Mouse (Mus musculus) ES-CJ7 (cell line): ENCODE measurements around the gene Slc45a2.
A peak's percentile ranks its signal among the peaks of the same experiment; 100 is the strongest.
"Not testable (repeated sequence)": the region's sequence is repeated elsewhere in the genome, so short reads cannot be mapped to it uniquely, and the experiment has no call there.

Source experiments
- DNase-seq: peaks from one replicate; pipeline ENCODE4 v3.0.0; 2011; ENCODE audit warnings: low read depth, low spot score

Slc45a2 gene

DNA sequence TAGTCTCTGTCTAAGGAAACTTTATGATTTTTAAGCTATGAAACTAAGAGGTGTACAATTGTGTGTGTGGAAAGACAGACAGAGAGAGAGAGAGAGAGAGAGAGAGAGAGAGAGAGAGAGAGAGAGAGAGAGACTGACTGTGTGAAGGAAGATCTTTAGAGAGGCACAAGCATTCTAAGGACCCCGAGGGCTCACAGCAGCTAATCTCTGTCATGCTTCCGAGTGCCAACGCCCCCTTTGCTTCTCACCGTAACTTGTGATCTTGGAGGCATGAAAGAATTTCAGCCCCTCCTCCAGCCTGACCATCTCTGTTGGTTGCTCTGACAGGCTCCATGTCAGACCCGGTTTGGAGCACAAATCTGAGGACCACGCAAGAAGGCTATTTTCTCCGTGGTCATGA, at the start of gene Slc45a2:
Gene Slc45a2 (plus strand): TSS at position 301 of the 400 bp plus-strand sequence.
- no peak for DNase-seq

DNA sequence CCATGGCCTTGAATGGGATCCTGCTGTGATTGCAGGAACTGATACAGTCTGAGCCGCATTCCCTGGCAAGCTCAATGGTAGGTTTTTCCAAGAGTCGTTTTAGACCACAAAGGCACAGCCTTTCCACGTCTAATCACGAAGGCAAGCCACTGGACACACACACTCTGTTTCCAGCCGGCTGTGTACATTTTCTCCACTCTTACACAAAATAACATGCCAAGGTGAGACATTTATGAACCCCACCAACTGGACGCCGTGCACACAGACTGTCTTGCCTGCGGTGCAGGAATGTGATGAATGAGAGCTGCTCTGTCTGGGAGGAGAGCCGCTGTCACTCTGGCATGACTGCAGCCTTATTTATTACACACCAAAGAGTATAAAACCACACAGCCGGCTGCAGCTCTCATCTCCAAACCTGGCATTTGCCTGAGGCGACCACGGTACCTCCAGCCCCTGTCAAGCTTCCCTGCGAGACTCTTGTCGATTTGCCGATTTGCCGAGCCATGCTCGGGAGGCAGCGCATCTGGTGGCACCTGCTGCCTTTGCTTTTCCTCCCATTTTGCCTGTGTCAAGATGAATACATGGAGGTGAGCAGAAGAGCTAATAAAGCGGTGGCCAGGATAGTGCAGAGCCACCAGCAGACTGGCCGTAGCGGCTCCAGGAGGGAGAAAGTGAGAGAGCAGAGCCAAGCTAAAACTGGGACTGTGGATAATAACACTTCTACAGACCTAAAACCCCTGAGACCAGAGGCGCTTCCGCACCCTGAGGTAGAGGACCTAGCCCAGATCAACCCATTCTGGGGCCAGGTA, 48.4 kb upstream of the Slc45a2 start, which contains the start of gene C1qtnf3:
Gene C1qtnf3 (plus strand): TSS at position 382 of the 809 bp plus-strand sequence.
- DNase-seq, result peak; percentile 21

DNA sequence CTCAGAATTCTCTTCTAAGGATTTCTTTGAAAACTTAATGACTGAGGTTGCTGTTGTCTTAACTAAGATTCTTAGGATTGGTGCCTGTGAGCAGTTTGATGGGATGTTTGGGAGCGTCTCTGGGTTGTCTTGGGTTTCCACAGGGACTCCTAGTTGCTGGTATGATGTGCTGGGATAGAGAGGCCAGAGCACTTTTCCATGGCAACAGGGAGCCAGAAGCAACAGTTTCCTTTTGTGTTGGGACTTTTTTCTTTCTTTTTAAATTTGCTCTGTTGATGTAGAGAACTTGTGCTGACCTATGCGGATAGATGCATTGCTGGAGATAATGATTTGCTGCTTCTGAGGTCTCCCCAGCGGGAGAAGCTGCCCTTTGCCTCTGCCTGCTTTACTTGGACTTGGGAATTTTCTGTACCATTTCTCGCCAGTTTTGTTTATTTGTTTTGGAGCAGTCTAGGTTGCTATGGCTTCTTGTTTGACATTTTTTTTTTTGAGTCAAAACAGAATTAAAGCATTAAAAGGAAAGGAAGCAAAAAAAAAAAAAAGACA, 47.7 kb upstream of the Slc45a2 start:
- DNase-seq, result no peak

DNA sequence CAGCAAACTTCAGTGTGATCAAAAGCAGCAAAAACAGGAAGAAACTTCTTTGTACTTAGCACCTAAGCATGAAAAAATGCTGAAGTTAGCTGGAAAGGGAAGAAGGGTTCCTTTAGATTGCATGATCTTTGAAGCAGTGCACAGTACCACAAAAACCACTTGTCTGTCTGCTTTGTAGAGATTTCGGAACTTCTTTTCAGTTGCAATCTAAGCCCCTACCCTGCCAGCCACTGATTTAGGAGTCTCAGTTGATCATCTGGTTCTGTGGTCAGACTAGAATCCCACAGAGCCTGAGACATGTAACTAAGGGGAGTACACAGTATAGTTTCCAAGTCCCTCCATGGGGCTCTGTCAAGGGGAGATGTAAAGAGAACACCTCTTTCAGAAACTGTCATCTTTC, 47.1 kb upstream of the Slc45a2 start:
- DNase-seq, result no peak

DNA sequence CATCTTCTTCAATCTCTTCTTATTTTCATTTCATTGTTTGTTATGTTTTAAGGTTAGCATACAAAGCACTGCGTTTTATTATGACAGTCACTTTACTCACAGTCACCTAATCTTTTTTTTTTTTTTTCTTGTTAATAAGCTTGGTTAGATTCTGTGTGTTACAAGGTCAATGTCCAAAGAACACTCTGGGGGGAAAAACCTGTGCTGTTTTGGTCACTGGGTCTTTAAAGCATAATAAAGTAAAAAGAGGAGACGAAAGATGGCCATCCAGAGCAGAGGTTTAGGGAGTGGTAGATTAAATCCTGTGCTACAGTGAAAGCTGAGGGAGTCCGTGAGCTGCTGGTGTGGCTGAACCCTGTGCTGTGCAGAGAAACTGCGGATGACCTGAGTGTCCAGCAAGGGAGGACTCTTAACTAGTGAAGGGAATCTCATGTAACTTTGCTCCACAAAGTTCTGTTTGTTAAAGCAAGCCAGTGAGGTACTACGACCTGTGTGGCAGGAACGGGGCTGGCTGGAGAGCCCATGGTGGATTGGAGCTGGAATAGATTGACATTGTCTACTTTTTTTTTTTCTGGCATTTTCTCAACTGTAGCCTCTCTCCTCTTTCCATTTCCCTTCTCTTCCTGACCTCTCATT, 46.0 kb upstream of the Slc45a2 start:
- no peak for DNase-seq

DNA sequence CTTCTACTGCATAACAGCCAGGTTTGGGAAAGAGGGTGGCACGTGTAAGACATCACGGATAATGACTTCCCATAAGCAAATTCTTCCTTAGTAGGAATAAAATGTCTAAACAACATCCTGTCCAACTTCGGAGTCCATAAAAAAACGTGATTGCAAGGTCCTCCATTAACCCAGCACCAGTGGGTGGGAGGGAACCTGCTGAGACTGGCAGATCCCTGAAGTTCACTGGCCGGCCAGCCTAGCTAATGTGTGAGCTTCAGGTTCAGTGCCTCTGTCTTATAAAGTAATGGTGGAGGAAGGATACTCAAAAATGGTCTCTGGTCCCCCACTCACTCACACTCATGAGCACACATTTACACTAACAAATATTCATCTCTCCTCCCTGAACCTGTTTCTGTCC, 45.4 kb upstream of the Slc45a2 start:
- no peak for DNase-seq

DNA sequence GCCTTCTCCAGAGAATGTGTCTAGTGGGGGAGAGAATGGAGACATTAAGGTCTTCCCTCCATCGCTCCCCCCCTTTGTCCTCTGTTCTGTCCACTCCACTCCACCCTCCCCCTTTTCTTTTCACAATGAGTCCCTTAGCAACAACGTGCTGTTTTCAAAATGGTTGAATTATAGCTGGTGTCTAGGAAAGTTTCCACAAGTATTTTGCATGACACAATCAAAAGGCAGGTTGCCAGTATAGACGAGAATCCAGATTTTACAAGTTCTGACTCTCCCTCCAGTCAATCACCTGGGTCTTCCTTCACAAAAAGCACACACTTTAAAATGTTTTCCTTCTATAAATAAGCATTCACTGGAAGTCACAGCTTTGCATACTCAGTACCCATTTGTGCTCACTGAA, 43.8 kb upstream of the Slc45a2 start:
- no peak for DNase-seq

DNA sequence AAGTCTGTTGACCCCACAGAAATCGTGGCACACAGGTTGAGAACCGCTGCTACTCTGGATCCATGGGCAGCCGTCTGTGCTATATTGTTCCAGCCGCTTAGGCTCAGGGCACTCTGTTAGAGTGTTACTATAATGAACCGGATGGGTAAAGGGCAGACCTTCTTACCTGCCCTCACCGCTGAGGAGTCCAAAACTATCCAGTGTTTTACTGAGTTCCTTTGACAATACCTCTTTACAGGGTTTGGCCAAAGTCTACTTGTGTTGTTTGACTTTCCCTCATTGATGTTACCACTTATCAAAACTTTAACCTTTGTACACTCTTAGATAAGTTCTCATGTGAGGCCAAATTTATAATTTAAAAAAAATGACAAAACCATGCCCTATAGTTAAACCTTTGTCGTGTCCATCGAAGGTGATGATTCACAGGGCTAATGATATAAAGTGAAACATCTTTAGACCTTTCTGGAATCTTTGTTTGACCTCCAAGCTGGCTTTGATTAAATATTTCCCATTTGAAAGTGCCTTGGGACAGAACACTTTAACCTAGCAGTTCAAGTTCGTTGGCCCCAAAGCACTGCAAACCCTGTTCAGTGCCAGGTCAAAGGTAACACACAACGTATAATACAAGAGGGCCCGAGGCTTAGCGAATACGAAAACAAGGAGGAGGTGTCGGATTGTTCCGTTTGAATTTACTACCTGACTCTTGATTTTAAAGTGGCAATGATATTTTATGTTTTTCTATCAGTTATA, 41.1 kb upstream of the Slc45a2 start:
- no peak for DNase-seq

DNA sequence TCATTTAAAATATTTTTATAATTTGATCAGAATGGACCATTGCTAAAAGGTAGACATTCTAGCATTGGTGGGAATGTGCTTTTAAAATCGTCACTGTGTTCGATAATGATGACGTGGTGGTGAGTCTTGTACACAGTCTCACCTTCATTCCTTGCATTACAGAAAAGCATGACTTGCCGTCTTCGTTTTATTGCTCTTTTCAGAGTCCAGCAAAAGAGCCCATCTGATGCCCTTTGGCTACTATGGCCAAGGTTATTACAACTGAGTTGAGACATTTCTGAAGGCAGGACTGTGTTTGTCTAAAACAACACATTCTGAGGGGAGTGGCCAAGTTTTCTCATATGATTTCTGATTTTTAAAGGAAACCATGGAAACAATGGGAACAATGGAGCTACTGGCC, 40.3 kb upstream of the Slc45a2 start:
- DNase-seq, result no peak

DNA sequence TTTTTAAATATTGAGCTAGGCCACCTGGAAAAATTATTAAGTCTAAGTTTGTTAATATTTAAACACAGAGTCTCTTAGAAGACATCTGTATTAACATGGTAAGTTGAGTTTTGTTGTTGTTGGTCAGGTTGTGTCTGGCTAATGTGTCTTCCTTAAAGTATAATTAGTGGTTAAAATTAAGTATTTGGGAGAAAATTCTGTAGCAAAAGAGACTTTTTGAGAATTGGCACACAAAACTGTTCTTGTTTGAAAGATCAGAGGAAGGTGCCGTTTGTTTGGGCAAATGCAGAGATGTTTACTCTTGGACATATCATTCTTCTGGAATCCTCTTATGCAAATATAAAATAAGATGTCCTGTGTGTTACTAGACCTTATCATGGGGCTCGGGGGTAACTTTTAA, 37.9 kb upstream of the Slc45a2 start:
- no peak for DNase-seq

DNA sequence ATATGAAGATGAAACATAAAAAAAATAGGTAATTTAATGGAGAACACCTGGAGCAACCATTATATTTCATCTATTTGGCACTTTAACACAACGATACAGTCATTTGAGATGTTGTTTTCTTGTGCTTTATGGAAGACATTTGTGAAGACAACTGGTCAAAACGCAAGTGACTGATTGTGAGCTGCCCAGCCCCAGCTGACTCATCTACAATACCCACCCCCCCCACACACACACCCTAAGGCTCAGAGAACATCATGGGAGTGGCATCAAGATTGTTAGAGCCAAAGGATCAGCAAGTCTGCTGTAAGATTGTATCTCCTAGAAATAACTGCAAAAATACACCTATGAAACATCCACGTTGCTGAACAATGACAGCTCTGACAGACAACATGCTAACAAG, 31.1 kb upstream of the Slc45a2 start:
- DNase-seq, result no peak

DNA sequence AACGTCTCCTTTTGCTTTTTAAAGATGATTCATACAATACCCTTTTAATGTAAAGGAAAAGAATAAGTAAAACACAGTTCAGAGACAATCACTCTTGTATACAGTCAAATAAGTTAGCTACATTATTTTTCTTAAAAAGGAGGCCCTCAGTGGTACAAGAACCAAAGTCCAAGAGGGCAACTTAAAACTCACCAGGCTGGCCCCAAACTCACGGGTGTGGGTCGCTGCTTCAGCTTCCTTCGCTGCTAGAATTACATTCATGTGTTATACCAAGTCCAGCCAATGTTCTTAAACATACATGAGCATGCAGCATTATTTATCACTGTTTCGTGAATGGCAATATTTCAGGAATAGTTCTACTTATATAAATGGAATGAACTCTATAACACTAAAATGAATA, 29.7 kb upstream of the Slc45a2 start:
- DNase-seq, result no peak

DNA sequence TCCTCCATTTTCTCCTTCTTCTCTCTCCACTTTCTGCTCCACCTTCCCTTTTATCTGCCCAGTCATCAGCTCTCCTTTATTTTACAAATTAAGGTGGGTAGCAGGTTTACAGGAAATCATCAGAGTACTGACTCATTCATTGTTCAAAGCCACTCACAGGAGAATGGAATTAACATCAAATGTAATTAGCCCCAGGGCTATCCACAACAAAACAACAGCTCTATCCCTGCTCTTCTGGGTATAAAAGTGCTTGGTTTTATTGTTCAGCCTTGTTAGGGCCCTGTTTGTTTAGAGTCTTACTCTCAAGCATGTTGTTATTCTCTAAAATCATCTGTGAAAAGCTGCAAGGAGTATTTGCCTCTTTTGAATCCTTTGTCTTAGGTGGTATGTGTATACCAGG, 23.4 kb upstream of the Slc45a2 start:
- DNase-seq, result peak; percentile 80

DNA sequence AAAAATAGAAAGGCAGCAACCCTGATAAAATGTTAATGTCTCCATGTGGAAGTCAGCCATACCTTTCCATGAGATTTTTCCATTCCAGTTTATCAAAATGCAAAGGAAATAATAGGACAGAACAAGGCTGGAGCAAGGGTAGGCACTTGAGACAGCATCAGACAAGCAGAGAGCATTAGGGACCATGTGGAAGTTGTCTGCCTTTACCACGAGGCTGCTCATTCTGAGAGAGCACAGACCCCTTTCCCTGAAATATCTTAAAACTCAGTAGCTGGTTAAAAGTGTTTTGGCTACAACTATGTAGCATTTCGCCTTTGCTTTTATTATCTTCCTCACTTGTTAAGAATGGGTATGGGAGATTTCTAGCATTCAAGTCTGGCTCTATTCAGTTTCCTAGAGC, 19.8 kb upstream of the Slc45a2 start:
- DNase-seq, result no peak

DNA sequence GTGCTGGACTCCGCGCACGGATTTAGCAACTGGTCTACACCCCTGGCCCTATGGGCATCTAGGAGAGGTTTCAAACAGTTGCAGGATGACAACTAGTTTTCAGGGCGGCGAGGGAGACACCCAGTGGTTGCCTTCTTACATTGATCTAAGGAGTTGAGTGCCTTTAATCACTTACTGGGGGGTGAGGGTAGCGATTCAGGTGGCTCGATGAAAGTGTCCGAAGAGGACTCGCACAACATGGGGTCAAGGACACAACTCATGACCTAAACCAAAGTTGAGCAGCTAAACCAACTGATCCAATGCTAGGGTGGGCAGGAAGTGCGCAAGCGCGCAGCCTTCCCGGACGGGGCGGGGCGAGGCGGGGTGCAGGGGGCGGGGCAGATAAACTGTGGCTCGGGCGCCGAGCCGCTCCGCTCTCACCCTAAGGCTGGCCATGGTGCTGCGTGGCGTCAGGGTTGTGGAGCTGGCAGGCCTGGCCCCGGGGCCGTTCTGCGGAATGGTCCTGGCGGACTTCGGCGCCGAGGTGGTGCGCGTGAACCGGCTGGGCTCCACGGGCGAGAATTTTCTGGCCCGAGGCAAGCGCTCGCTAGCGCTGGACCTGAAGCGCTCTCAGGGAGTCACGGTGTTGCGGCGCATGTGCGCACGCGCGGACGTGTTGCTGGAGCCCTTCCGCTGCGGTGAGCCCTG, 19.0 kb upstream of the Slc45a2 start, which contains the start of gene Amacr:
Gene Amacr (plus strand): TSS at position 380 of the 687 bp plus-strand sequence.
- DNase-seq, result peak; percentile 97

DNA sequence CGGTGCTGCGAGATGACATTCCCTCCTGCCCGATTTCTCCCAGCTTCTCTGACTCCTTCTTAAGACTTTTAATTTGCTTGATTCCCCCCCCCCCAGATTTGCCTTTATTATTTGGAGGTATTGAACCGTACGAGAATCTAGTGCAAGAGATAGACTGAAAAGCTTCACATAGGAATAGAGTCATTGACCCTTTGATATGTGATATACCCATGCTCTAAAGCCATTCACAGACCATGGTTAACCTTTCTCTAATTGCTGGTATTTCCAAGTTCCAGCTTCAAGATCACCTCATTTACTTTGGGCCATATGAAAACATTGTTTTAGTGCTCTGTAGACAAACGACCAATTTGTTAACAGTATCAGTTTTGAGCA, 18.5 kb upstream of the Slc45a2 start:
- DNase-seq, result no peak

DNA sequence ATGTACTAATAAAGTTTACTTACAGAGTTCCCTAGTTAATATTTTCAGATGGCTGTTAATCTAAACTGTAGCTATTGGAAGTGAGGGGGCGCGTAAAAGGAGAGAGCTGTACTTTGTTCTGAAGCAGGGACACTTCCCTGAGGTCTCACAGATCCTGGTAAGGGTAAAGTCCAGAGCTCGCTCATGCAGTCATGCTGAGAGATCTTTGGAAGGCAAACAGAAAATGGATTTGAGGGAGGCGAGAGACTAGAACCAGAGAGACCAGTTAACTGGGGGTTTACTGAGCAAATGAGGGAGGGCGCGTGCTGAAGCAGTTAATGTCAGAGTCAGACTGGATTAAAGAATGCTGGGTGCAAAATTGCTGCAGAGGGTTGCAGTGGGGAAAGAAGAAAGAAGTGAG, 14.8 kb upstream of the Slc45a2 start:
- no peak for DNase-seq

DNA sequence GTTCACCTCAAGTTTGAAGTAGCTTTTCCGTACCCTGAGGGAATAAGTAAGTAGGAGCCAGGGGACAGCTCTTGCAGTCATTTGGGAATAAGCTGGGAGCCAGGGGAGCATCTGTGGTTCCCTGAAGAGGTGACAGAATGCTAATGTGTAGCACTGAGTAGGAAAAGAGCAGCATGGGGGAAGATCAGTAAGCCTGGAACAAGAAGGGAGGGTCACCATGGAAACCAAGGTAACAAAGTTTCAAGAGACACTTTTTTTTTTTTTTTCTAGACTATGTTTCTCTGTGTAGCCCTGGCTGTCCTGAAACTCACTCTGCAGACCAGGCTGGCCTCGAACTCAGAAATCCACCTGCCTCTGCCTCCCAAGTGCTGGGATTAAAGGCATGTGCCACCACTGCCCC, 14.0 kb upstream of the Slc45a2 start:
- DNase-seq, result not testable (repeated sequence)

DNA sequence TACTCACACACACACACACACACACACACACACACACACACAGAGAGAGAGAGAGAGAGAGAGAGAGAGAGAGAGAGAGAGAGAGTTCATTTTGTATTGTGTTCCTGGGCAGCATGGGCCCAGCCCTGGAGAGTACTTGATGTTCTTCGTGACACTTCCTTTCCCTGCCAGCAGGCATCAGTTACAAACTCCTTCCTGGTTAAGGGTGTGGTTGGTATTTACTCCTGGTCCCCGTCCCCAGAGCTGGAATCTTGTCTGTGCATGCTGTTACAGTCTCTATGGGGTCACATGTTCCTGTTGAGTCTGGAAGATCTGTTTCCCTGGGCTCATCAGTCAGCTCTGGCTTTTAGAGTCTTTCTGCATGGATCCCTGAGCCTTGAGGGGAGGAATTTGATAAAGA, 10.1 kb upstream of the Slc45a2 start:
- peak; percentile 72 for DNase-seq

DNA sequence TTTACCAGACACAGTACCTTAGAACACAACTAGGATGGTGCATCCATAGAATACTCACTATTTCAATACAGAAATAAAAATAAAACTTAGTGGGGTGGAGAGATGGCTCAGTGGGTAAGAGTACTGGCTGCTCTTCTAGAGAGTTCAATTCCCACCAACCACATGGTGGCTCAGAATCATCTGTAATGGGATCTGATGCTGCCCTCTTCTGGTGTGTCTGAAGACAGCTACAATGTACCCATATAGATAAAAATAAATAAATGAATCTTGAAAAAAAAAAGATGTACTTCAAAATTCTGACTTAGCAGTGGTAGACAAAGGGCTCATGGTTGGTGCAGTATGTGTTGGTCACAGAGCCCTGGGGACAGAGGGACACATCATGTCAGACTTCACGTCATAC, 9.0 kb upstream of the Slc45a2 start:
- DNase-seq, result no peak

DNA sequence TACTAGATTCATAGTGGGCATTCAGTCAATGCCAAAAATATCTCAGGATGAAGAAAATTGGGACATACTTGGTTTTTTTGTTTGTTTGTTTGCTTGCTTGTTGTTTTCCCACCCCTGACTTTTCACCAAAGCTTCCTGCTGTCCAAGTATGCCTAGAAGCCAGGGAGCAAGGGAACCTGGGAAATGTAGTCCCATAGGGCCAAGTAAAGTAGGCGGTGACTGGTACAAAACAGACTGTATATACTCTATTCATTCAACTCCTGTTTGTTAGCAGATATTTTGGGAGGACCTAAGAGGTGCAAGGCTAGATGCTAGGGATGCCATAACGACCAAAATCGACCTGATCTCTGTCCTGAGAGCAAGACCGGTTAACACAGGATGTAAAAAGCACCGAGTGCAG, 689 bp upstream of the Slc45a2 start:
- no peak for DNase-seq

DNA sequence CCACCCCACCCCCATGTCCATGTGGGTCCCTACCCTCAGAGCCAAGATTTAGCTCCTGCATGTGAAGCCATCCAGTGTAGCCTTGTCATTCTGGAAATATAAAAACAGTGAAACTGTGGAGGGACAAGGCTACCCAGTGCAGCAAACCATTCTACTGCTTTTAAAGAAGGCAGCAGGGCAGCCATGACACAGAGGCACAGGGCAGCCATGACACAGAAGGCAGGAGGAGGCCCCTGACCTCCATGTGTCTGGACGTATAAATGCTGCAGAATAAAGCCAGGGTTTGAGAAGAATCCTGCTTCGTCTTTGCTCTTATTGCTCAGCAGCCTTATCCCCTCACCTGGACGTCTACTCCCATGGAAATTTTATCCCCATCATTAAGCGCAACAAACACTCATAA, 3.3 kb downstream of the Slc45a2 start:
- DNase-seq, result no peak
